22 mouse cellular contexts compared by ENCODE assay signal in genomic region chr17:31349388-31349787, GRCm38 (mm10). TPM values are rescaled to one million over a fixed set of nuclear protein-coding genes. Genes with fewer than 3 reads are reported as not detected.
A peak's percentile ranks its signal among the peaks of the same experiment; 100 is the strongest.
DNase-seq lines count a peak whose midpoint lies in the region; ATAC-seq lines count a peak whose summit lies in the region.
"Had no signal": no experiment of that assay in that cellular context is flagged by ENCODE, and none has a peak within 500 bp of the region (broad histone marks: within the 10 kb centered on the region; RNA-seq: fewer than 3 reads in every experiment).

No protein-coding gene starts in this region.

- H3K27me3 ChIP-seq in forebrain, embryonic 15.5 days = no peaks in the 10 kb centered on the region
- H3K27me3 ChIP-seq: CH12.LX; hindbrain, embryonic 15.5 days; midbrain, embryonic 13.5 days; neural tube, embryonic 12.5 days had no signal

- no peak overlapping the region for H3K4me3 ChIP-seq in forebrain, embryonic 15.5 days
- H3K4me3 ChIP-seq: heart, embryonic 10.5 days; hindbrain, embryonic 15.5 days; midbrain, embryonic 13.5 days; neural tube, embryonic 12.5 days had no signal

- no peak overlapping the region for H3K4me2 ChIP-seq in forebrain, embryonic 15.5 days (replicated peaks)
- H3K4me2 ChIP-seq: hindbrain, embryonic 15.5 days; liver, embryonic 11.5 days; midbrain, embryonic 13.5 days; neural tube, embryonic 12.5 days had no signal

- peaks cover 30% of the 10 kb centered on the region for H3K4me1 ChIP-seq in forebrain, embryonic 15.5 days

- ATAC-seq in forebrain, embryonic 15.5 days (replicated peaks) = peak; percentile 35; the same call in 1 of the 2 replicates
- ATAC-seq: midbrain, embryonic 13.5 days had no signal

- H3K27ac ChIP-seq in forebrain, embryonic 15.5 days (replicated peaks) = peak overlapping the region; percentile 70
- H3K27ac ChIP-seq: heart, embryonic 10.5 days; hindbrain, embryonic 15.5 days; kidney, postnatal 0 days; midbrain, embryonic 13.5 days; neural tube, embryonic 12.5 days; stomach, postnatal 0 days had no signal

- intact Hi-C loops in left cerebral cortex, postnatal 36 days (cut with DNase I) = no loop called here

- 70% methylated on average over 12 of the region's 12 CpGs for WGBS in forebrain, embryonic 15.5 days

- no peaks in the 10 kb centered on the region for H3K9me3 ChIP-seq in forebrain, embryonic 15.5 days
- H3K9me3 ChIP-seq: heart, embryonic 10.5 days; hindbrain, embryonic 15.5 days; midbrain, embryonic 13.5 days; neural tube, embryonic 12.5 days had no signal

- DNase-seq in frontal cortex, adult 2 months (ENCODE audit: extremely low spot score in 1 of 2, low spot score in 1 of 2) = peak; percentile 34 to 64
- DNase-seq in frontal cortex, postnatal 25 days (ENCODE audit: low spot score in 2 of 2) = no peak
- peak; percentile 18 to 39 for DNase-seq in layer of hippocampus, postnatal 36 days
- DNase-seq in layer of hippocampus, postnatal 25 days (ENCODE audit: extremely low spot score in 1 of 2, low spot score in 1 of 2) = no peak
- DNase-seq in left cerebral cortex, postnatal 36 days (ENCODE audit: low spot score in 2 of 2) = peak; percentile 39 to 44
- DNase-seq in urinary bladder, postnatal 10 days (ENCODE audit: low spot score) = no peak
- no peak for DNase-seq in ovary, postnatal 10 days (ENCODE audit: low spot score)
- DNase-seq: adrenal gland, postnatal 25 days; cerebellum, adult 18-20 months; kidney, adult 11 months; lung, adult 18-20 months; lung, postnatal 14 days had no signal

- no peak overlapping the region for H3K9ac ChIP-seq in forebrain, embryonic 15.5 days (replicated peaks)
- H3K9ac ChIP-seq: hindbrain, embryonic 15.5 days; midbrain, embryonic 13.5 days; neural tube, embryonic 12.5 days had no signal

- no peaks in the 10 kb centered on the region for H3K36me3 ChIP-seq in forebrain, embryonic 15.5 days
- H3K36me3 ChIP-seq: heart, embryonic 10.5 days had no signal

RNA-seq across cellular contexts. Expression of gene Pde9a, which starts 36.6 kb away (rescaled TPM):
- polyA plus RNA-seq in frontal cortex, adult 2 months (2012; rRNA removed) = 28.6 and 29.6 TPM in 2 replicates
- total RNA-seq in layer of hippocampus, postnatal 36 days (2021) = 10 to 100 TPM; 20.7 to 31.6 TPM
- 10 to 100 TPM; 24.9 to 30.7 TPM for total RNA-seq in layer of hippocampus, postnatal 25 days (2021)
- polyA plus RNA-seq in forebrain, embryonic 15.5 days (2015; fragmentation: Nextera tagmentation; extraction: Ambion mirVana) = 58.4 and 59.6 TPM in 2 replicates
- 10 to 100 TPM; 19.7 to 30.6 TPM for total RNA-seq in left cerebral cortex, postnatal 36 days (2021)
- total RNA-seq: CH12.LX, MEL had no signal

Comparison
In these comparisons a context has a peak if more than half of its experiments do, and no peak if none do; other contexts are left out.
1. DNase-seq: peak in frontal cortex, adult 2 months (2 of 2), layer of hippocampus, postnatal 36 days (2 of 2) and left cerebral cortex, postnatal 36 days (2 of 2); none in frontal cortex, postnatal 25 days (0 of 2), layer of hippocampus, postnatal 25 days (0 of 2), urinary bladder, postnatal 10 days (single experiment) and ovary, postnatal 10 days (single experiment).